Mouse (Mus musculus) cerebellum, adult 2 months (tissue): ENCODE measurements around the gene Plcg2.

Experiments
- CTCF ChIP-seq: fragments of 200-500 bp; IDR thresholded peaks from 2 replicates; pipeline ENCODE4 v1.5.1; 2011; ENCODE audit warnings: low read depth, mild to moderate bottlenecking, control low read depth, low read length, moderate library complexity, borderline replicate concordance; ENCODE audit not compliant: insufficient read depth
- POLR2A ChIP-seq: fragments of 200-500 bp; IDR thresholded peaks from 2 replicates; pipeline ENCODE4 v1.6.1; 2011; ENCODE audit warnings: low read length, control low read depth, borderline replicate concordance; ENCODE audit not compliant: insufficient read depth

GRCm38 (mm10) chr8:117454516-117455116, 43.5 kb upstream of the Plcg2 start:
- no peak for TF ChIP-seq CTCF
- TF ChIP-seq POLR2A: no peak
